Mouse (Mus musculus) common myeloid progenitor, adult 5-6 weeks (primary cell): Measurements from ENCODE around the gene Nynrin. TPM values are rescaled to one million over a fixed set of nuclear protein-coding genes. Genes with fewer than 3 reads are reported as not detected.

Experiments
- ATAC-seq: replicated peaks from 2 replicates; pipeline ENCODE4 v1.8.0; 2016; ENCODE audit warnings: low read depth, mild to moderate bottlenecking, moderate TSS enrichment, inconsistent platforms; ENCODE audit not compliant: poor library complexity, severe bottlenecking
- total RNA-seq: library from RNA; stranded (forward); fragments of 200-1000, 187-1606 nt; gene quantifications from 2 replicates; pipeline ENCODE4 v1.2.3, GENCODE M21; 2017

Nynrin gene
- total RNA-seq, 1 experiment from 2014 or later, result 6.5 TPM

- ATAC-seq, result peak; percentile 62; the same call in 1 of the 2 replicates
Measured at GRCm38 (mm10) chr14:55913406-55913805, 59.6 kb downstream of the Nynrin start.

- ATAC-seq, result peak; percentile 82
Measured at GRCm38 (mm10) chr14:55918240-55919082, 64.7 kb downstream of the Nynrin start.

DNA sequence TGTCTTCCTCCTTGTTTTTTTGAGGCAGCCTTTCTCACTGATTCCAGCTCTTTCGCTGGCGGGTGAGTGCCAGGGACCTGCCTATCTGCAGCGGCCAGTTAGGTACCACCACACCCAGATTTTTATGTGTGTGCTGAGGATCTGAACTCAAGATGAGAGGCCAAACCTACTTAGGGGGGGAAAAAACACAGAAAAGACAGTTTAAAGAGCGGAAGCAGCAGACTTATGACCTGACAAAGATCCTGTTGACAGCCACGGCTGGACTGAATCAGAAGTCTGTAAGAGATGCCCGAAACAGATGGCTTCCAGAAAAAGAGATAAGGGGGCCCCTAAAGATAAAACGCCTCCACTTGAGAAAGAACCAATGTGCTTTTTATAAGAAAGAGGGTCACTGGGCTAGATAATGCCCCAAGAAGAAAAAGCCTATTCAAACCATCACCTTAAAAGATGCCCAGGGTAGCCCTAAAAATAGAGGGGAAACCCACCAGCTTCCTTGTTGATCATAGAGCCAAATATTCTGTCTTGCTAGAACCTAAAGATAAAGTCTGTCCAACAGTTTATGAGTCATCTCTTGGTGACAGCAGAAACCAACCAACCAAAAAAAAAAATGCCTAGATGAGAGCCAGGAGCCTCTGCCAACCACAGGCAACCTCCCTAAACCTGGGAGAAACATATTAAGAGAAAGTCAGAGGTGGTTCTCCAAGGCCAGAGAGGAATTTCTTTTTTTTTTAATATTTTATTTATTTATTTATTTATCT lies 68.8 kb downstream of the Nynrin start:
- ATAC-seq, result peak; percentile 48; the same call in 1 of the 2 replicates

Other genes starting within 250 kb of the Nynrin start
- gene Rec8, start 236.0 kb upstream of the Nynrin start, total RNA-seq, result 8.1 and 12.7 TPM in 2 replicates
- 23.0 and 64.0 TPM in 2 replicates for gene Ipo4, start 218.1 kb upstream of the Nynrin start, total RNA-seq
- 0.87 and 9.9 TPM in 2 replicates for gene Gm49378, start 216.1 kb upstream of the Nynrin start, total RNA-seq
- gene Tm9sf1, start 210.2 kb upstream of the Nynrin start, total RNA-seq, result 42.8 and 66.8 TPM in 2 replicates
- 0.27 and 0.82 TPM in 2 replicates for gene Tssk4, start 203.8 kb upstream of the Nynrin start, total RNA-seq
- gene Mdp1, start 193.5 kb upstream of the Nynrin start, total RNA-seq, result 26.2 and 28.2 TPM in 2 replicates
- gene Gmpr2, start 182.1 kb upstream of the Nynrin start, total RNA-seq, result 39.3 and 46.1 TPM in 2 replicates
- 345 and 391 TPM in 2 replicates for gene Nedd8, start 181.9 kb upstream of the Nynrin start, total RNA-seq
- gene Tinf2, start 172.2 kb upstream of the Nynrin start, total RNA-seq, result 20.9 and 24.1 TPM in 2 replicates
- 1.9 and 2.8 TPM in 2 replicates for gene Tgm1, start 140.1 kb upstream of the Nynrin start, total RNA-seq
- gene Rabggta, start 131.7 kb upstream of the Nynrin start, total RNA-seq, result 11.6 and 15.0 TPM in 2 replicates
- gene Dhrs1, start 108.3 kb upstream of the Nynrin start, total RNA-seq, result 8.3 and 23.9 TPM in 2 replicates
- gene Nop9, start 108.3 kb upstream of the Nynrin start, total RNA-seq, result 21.4 and 22.7 TPM in 2 replicates
- gene Cideb, start 95.6 kb upstream of the Nynrin start, total RNA-seq, result 0.14 and 1.1 TPM in 2 replicates
- gene Ltb4r2, start 92.6 kb upstream of the Nynrin start, total RNA-seq, result 0.46 and 0.49 TPM in 2 replicates
- 1.5 and 6.3 TPM in 2 replicates for gene Ltb4r1, start 88.0 kb upstream of the Nynrin start, total RNA-seq
- not detected in 2 replicates for gene Adcy4, start 69.9 kb upstream of the Nynrin start, total RNA-seq
- gene Ripk3, start 65.1 kb upstream of the Nynrin start, total RNA-seq, result 33.0 and 43.3 TPM in 2 replicates
- not detected in 2 replicates for gene Nfatc4, start 30.9 kb upstream of the Nynrin start, total RNA-seq
- not detected in 2 replicates for gene Cbln3, start 30.4 kb downstream of the Nynrin start, total RNA-seq
- 17.4 and 20.9 TPM in 2 replicates for gene Khnyn, start 30.9 kb downstream of the Nynrin start, total RNA-seq
- gene Sdr39u1, start 46.3 kb downstream of the Nynrin start, total RNA-seq, result 7.8 and 11.8 TPM in 2 replicates
- not detected in 2 replicates for gene Cma1, start 90.7 kb downstream of the Nynrin start, total RNA-seq
- not detected in 2 replicates for gene Cma2, start 97.0 kb downstream of the Nynrin start, total RNA-seq
- not detected in 2 replicates for gene Mcpt1, start 164.0 kb downstream of the Nynrin start, total RNA-seq
- gene Mcpt9, start 176.5 kb downstream of the Nynrin start, total RNA-seq, result not detected in 2 replicates
- not detected in 2 replicates for gene Mcpt2, start 188.0 kb downstream of the Nynrin start, total RNA-seq
- gene Mcpt4, start 208.3 kb downstream of the Nynrin start, total RNA-seq, result not detected in 2 replicates
- 14.9 and 21.7 TPM in 2 replicates for gene Mcpt8, start 231.3 kb downstream of the Nynrin start, total RNA-seq
- gene Ctsg, start 248.6 kb downstream of the Nynrin start, total RNA-seq, result 450 and 522 TPM in 2 replicates